Mouse (Mus musculus) Muller cell, postnatal 12 days (primary cell): Measurements from ENCODE around the gene Ankrd44.

Experiments
- DNase-seq: peaks from one replicate; pipeline ENCODE4 v3.0.0-alpha.2; 2015; ENCODE audit errors: inconsistent ontology term

The Ankrd44 gene

DNA sequence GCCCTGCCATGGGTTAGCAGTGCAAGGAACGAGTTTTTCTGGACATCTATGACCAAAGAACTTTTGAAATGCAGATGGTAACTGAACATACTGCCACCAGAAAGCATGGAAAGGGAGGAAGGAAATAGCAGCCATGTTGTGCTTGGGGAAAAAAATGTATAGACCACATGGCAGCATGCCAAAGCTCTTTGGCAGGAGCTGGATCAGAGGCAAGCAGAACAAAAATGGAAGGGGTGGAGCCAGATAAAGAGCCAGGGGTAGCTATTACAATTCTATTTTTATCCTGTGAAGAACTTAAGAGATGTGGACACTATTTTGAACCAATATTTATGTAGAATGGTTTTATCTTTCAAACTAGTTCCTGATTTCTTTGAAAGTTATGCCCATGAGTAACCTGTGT lies 215.6 kb downstream of the Ankrd44 start:
- no peak for DNase-seq

DNA sequence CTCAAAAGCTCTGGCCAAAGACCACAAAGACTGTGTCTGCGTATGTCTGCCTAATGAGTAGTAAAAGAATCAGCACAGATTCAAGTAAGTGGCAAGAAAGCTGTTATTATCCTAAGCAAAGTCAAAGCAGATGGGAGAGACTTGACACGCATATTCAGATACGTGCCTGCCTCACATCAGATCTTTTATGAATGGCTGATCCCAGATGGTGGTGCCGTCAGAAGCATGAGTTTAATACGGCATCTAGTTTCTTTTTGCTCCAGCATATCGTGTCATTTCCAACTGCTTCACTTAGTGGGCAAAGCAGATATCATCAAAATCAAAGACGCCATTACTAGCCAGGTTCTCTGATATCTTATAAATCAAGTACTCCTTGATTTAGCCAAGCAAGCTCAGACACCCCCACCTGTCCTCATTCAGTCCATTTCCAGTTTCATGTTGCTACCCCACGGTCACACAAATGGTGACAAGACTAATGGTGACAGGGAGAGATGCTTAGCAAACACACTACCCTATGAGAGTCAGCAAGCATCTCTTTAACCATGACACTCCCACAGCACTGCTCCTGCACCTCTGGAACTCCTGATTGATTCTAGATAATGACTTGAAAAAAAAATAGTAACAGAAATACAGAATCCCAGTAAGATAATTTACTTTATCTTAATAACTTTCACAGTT lies 218.2 kb downstream of the Ankrd44 start:
- DNase-seq = no peak

DNA sequence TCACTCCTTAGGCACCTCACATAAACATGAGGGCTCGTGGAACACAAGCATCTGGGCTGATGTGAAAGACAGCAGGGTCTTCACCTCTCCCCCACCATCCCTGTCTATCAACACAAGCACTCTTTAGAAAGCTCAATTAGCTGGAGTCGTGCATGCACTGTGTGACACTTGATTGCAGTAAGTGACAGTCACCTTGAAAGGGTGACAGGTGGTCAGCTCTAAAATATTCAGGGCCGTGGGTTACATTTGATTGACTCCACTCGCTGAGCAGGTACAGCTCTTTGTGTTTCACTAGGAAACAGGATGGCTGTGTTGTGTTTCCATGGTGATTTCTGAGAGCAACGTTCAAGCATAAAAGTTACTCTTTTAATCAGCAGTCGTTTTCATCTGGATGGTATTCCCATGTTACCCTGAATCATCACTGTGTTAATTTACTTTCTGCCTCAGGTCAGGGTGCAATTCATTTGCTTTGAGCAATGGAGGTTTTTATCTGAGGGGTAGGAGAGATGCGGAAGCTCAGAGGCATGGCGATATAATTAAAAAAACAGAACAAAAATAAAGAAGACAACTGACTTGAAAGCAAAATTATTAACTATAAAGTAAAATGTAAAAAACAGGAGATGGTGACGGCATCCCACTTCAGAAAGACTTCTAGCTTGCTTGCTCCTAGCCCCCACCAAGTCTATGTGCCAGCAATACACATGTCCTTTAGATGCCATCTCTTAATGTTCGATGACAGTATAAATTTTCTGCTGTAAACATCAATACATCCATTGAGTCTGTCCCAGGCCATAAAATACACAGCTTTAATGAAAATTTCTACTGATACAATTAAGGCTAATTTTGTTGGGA lies 218.9 kb downstream of the Ankrd44 start:
- no peak for DNase-seq

DNA sequence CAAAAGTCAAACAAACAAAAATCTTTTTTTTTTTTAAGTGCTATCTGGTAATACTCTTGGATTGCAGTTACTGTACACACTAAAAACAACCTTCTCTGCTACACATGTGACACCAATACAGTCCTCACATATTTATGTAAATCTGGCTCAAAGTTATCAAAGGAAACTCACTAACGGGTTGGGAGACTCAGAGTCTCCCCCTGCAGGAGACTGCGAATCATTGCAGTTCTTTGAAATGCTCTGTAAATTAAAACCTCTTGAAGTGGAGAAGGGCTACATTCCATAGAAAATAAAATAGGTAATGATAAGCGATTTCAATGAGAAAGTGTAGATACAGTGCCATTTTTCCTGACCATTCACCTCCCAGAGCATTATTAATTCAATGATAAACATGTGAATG lies 219.6 kb downstream of the Ankrd44 start:
- DNase-seq = no peak

DNA sequence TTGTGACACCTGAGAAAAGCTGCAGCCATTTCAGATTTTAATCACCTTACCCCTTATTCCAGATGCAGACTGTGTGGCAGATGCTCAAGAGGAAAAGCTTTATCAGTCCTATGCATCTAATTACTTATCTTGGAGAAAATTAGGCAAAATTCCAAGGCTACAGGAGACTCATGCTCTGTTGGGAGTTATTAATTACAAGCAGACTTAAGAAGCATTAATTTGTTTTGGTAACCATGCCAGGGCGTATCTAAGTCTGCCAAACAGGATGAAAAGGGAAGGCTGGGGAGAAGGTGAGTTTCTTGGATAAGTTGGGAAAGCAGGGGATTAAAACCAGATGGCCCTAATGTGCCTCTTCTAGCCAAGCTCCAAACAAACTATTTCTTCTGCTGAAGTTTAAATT lies 222.7 kb downstream of the Ankrd44 start:
- DNase-seq = no peak

DNA sequence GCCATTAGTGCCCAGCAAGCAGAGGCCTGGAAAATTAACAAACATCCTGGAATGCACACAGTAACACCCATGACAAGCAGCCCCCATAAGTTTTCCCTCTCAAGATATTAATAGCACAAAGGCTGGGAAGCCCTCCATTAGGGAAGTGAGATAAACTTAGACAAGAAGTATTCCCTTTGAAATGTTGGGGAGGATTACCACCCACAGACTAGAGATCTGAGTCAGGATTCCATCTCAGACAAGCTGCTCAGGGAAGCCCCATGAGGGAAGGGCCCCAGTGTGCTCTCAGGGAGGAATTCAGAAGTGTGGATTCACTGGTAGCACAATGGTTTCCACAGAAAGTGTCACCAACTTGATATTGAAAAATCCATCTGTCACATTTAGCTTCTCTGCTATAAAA lies 223.3 kb downstream of the Ankrd44 start:
- DNase-seq = no peak

DNA sequence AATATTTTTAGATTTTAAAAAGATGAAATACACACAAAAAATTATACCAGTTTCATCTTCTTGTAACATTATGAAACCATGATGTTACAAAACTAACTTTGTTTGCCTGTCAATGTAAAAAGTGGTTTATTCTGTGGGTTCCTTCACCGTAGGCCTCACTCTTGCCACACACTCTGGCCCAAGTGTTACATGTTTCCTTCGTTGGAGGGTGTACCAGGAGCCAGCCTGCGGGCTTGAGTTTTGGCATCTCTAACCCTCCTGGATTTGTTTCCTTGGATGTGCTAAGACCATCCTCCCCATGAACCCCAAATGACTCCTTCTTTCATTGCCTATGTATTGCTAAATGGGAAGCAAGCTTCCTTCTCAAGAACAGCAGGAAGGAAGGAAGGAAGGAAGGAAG lies 230.8 kb downstream of the Ankrd44 start:
- DNase-seq = no peak

DNA sequence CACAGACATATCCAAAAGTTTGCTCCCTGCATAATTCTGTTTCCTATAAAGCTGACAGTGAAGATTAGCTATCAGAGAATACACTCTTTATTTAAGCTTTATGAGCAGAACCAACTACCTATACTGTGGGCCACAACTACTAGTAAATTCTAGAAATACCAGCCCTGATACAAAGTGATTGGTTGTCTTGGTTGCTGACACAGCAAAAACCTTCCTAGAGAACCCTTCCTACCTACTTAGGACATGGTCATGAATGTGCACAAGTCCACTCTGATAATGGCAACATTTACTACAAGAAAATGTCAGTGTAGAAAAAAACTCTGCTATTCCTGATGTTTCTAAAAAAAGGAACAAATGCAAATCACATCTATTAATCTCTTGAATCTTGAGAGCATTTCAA lies 234.4 kb downstream of the Ankrd44 start:
- DNase-seq = no peak

DNA sequence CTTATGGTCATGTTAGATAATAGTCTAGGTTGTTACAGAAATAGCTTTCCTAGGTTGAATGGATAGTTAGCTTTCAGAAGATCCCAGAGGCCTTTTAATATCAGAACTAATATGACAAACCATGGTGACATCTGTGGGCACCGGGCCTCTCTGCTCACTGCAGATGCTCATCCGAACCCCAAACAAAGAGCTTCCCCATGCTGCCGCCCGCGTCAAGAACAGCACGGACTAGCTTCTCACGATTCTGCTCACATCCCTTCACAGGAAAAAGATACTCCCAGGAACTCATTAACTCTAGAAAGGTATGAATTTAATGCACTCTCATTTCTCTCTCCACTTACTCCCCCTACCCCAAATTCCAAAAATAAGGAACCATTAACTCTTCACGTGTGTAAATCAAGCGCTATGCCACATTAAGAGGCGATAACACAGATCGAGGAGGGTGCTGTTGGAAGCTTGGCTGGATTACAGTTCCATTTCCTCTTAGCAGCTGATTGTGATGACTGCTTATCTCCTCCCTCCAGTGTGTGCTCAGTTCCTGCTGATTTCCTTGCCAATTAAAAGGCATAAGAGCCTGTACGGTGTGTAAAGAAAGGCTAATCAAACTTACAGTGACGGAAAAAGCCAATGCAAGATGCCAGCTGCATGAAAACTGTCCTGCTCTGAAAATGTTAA lies 235.8 kb downstream of the Ankrd44 start:
- DNase-seq = no peak

DNA sequence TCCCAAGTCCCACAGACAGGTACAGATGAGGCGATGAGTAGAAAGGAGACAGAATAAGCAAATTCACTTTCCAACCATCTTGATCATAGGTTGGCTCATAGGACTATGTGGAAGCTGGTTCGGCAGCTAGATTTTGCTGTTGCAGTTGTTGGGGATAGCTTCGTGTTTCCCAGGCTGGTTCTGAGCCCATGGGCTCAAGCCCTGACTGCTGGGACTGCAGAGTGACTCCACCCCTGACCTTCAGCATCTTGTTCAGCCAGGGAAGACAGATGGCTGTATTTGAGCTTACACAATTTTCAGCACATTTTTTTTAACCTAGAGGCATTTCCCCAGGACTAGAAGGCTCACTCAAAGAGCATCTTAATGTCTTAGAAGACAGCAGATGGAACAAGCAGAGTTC lies 237.7 kb downstream of the Ankrd44 start:
- no peak for DNase-seq

DNA sequence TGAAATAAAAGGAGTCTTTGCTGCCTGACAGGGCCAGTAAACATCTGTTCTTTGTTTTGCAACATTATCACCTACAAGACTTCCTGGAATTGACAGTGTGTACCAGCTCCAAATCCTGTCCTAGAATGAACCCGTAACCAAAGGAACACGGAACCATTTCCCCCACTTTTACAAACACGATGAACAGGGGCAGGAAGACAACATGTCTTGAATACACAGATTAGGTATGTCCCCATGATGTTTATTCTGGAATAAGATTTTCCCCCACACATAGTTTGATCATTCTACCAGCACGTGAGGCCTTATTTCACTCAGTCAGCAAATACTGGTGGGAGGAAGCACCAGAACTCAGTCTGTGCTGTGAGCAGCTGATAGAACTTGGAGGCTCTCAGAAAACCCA lies 241.9 kb downstream of the Ankrd44 start:
- DNase-seq = no peak

DNA sequence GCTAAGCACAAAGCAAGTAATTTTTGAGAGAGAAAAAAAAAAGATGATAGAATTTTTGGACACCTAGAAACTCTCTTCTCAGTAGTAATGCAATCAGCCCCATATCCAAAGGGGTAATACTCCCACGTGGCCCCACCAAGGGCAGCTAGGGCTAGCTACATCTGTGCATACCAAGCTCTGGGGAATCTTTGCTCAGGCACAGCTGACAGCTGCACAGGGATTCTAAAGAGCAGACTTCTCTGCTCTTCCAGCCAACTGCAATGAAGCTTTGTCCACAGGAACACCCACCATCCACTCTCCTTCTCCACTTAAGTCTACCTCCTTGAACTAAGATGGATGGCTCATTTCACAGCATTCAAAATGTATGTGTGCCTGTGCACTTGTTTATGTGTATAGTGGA lies 246.6 kb downstream of the Ankrd44 start:
- no peak for DNase-seq

DNA sequence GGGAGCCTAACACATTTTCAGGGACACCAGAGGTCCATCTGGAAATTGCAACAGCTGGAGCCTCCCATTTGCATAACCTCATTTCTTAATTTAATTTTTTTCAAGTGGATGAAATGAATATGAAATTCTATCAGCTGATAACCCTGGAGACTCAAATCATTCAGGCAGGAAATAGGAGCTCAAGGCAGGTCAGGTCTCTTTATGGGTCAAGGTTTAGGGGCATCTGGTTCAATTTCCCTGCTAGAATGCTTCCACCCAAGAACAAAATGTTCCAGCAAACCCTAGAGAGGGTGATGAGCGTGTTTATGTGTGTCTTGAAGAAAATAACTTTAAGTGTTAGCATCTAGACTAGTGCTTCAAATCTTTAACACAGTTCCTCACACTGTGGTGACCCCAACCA lies 248.2 kb downstream of the Ankrd44 start:
- no peak for DNase-seq

DNA sequence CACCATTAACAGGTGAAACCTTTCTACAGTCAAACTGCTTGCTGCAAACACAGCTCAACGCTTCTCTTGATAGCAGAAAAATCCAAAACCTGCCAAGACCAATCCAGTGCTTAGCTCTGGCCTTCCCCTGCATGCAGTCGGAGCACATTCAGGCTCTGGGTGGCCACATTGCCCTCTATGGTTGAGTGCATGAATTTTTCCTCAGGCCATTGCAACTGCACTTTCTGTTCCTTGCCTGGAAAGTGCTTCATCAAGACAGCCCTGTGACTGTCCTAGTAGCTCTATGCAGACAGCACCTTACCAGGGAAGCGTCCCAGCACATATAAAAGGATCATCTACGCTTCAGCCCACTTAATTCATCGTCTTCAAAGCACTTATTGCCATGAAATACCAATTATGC lies 250.7 kb downstream of the Ankrd44 start:
- DNase-seq = no peak

DNA sequence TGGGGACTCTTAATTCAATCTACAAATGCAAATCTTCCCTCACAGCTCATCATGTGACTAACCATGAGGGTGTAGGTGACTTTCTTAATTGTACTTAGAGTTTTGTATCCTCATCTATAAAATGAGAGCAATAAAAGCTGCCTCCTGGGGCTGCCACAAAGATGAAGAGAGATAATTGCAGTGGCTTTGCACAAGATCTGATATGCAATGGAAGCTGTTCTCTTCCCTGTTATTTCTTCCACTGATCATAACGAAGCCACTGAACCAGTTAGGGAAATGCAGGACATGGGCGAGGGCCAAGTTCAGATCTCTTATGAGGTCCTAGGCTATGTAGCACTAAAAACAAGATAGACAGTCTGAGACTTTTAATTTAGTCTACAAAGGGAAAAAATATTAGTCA lies 258.2 kb downstream of the Ankrd44 start:
- DNase-seq = no peak

DNA sequence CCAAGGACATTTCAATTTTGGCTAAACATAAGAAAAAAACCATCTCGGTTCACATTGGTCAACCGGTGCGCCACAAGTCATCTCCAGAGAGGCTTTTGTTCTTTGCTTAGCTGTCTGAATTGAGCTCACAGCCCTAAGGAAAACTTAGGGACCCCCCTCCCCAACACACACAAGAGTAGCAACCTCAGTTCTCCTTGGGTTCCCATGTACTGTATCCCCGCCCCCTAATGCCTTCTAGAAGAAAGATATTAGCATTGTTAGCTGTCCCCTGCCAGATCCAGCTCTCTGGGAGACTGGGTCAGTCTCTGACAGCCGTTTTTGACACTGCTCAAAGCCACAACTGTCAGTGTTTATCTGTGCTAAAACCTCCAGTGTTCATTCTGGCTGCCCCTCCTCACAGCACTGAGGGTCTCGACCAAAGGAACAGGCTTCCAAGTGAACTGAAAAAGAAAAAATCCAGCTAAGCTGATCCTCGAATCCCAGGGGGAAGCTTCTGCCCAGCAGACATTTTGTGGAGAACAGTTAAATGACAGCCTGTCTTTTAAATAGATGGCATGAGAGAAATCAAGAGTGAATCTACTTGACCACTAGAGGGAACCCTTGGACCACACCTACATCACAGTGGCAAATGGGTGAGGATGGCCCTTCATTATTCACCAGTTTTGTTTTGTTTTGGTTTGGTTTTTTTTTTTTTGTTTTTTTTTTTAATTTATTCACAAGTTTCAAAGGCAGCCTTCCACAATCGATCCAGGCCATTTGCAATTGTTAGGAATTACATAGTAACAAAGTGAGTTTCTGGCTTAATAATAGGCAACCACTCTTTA lies 260.4 kb downstream of the Ankrd44 start:
- peak; percentile 54 for DNase-seq

DNA sequence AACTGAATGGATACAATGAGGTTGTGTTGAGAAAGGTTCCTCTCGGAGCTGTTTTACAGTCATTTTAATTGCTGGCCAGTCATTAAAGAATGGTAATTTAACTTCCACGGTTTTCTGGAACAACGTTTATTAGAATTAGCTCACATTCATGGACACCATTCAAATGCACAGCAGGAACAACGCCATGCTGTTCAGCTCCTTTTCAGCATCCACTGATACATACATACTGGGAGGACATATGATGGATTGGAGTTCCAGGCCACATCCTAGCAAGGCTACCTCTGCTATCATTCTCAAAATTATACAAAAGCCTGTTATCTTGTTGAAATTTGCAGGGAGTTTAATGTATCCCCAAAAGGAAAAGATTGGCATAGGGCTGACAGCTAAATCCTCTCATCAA lies 261.1 kb downstream of the Ankrd44 start:
- no peak for DNase-seq

DNA sequence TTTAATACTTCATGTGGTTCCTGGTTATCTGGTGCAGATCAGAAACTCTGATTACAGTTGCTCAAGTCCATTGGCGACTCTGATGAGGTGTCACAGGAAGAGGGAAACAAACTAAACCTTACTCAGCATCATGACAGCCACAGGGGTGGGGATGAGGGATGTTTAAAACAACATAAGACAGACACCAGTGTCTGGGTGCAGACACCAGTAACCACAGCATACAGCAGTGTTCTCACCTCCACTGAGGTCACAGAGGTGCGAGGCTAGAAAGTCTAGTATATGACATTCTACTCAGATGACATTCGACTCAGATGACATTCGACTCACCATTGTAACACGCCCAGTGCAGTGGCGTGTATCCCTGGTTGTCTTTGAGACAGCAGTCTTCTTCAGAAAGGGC lies 265.5 kb downstream of the Ankrd44 start:
- no peak for DNase-seq

DNA sequence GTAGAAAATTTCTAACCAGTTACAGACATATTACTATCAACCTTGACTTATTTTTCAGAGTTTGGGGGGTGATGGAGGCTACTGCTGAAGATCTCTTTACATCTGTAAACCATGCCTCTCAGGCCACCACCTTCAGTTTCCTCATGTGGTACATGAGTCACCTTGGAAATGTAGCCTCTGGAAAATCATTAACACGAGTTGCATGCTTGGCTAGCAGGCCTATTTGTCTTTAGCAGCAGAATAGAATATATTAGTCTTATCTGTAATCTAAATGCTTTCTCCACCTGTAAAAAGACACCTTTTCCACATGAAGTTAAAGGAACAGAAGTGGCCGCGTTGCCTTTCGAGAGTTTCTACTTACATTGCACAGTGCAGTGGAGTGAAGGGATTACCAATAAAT lies 267.6 kb downstream of the Ankrd44 start:
- DNase-seq = no peak

DNA sequence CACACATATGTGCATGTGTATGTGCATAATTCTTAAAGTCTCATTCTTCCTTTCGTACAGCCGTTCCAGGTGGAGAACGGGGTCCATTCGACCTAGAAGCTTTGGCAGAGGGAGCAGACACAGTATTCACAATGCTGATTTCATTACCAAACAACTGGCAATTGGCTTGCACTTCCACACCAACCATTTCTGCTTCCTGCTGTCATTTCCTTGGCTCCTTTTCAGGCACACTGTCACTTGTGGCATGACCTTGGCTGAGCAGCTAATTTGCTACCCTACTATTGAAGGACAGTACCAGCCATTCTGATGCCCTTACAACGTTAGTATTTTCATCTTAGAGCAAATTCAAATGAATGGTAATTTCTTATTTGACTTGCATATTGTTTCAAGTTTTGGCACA lies 277.9 kb downstream of the Ankrd44 start:
- no peak for DNase-seq

DNA sequence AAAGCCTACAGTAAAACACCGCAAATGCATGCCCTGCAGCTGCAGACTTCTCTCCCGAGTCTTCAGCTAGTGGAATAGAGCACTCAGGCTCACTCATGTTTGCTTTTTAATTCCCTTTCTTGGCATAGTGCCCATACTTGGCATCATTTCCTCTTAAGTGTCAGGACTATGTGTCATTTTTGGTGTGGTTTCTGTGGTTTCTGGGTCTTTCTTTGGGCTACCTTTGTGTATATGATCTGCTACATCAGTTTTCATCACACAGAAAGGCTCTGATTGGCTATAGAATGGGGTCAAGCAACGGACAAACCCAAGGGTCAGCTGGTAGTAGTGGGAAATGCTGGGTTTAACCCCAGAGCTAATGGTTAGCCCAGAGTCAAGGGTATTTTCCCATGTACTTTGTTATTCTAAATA lies 278.8 kb downstream of the Ankrd44 start:
- peak; percentile 80 for DNase-seq

DNA sequence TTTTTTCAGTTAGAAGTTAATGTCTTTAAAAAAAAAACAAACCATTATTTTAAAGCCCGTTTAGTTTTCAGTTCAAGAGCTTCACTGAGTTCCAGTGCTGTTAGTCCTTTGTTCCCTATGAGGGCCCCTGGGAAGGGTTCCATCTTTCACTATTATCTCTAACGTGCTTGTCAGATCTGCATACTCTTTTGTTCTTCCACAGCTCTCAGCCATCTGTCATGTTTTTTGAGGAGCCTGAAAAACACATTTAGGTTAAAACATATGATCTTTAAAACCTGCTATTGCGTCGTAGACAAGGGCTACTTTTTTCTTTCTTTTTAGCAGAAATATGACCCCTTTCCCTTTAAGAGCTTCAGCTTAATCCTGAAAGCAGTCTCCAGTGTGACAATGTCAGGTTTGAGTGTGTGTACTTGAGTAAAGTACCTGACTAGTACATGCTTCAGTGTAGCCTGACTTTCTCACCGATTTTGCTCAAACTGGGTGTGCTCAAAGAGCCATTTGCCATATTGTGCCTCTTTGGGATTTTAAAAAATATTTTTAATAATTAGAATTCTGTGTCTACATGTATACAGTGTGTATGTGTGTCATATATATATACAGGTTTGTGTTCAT lies 285.9 kb downstream of the Ankrd44 start:
- DNase-seq = peak; percentile 26
